Mouse (Mus musculus) heart, adult 2 months (tissue): ENCODE measurements at regions not wholly inside any gene's neighbourhood (a gene's known extent, or its start where the extent isn't known, plus 50 kb on each side); places are given as distances from the start of the nearest gene placed in this dataset.

ENCODE experiments used
- CTCF ChIP-seq: fragments of 200-600 bp; IDR thresholded peaks from 2 replicates; pipeline ENCODE4 v1.8.1; 2022; ENCODE audit warnings: antibody characterized with exemption, mild to moderate bottlenecking, moderate library complexity
- POLR2A ChIP-seq: fragments of 200-500 bp; IDR thresholded peaks from 2 replicates; pipeline ENCODE4 v1.6.1; 2011; ENCODE audit warnings: mild to moderate bottlenecking, low read depth, low read length, control low read depth; ENCODE audit not compliant: insufficient read depth

DNA sequence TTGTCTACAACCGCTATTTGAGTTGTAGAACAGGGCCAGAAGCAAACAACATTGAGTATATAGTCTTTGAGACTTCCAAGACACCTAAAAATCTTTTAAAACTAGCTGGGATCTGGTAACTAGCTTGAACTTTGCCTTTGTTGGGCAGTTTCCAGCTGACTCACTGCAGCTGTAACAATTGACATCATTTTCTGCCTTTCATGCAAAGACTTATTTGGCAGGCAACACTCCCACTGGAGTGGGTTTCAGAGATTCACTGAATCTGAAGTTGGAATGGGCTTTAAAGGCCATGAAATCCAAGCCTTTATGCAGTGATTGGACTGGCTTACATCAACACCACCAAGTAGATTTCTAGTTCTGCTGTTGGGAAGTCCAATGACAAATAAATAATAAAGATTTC, 173.6 kb upstream of the Nova1 start:
- no peak for TF ChIP-seq CTCF
- no peak for TF ChIP-seq POLR2A
